ENCODE assay signal across 20 mouse cellular contexts in the genomic region with DNA sequence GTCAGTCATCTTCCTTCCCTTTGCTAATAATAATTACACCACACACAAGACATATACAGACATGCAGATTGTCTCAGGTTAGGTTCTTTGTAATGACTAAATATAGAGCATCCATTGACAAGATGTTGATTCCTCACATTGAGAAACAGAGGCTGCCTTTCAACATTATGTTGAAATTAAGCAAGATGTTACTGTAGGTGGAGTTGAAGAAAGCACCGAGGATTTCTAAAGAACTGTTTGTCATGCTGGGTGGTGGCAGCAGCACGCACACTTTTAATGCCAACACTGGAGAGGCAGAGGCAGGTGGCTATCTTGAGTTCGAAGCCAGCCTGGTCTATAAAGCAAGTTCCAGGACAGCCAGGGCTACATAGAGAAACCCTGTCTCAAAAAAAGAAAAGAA. TPM values are rescaled to one million over a fixed set of nuclear protein-coding genes. Genes with fewer than 3 reads are reported as not detected.
DNase-seq lines count a peak whose midpoint lies in the region; ATAC-seq and TF ChIP-seq lines count a peak whose summit lies in the region.
"Had no signal": no experiment of that assay in that cellular context is flagged by ENCODE, and none has a peak within 500 bp of the region (broad histone marks: within the 10 kb centered on the region; RNA-seq: fewer than 3 reads in every experiment).

No protein-coding gene starts in this region.

- WGBS in stomach, postnatal 0 days = 75% methylated on average over 3 of the region's 3 CpGs
- WGBS in forebrain, embryonic 10.5 days = 91% methylated on average over 3 of the region's 3 CpGs

- no peak overlapping the region for H3K9ac ChIP-seq in stomach, postnatal 0 days (ENCODE audit: low read length)
- H3K9ac ChIP-seq: embryonic facial prominence, embryonic 12.5 days; forebrain, embryonic 13.5 days; forebrain, embryonic 15.5 days; forebrain, postnatal 0 days had no signal

- H3K4me3 ChIP-seq in stomach, postnatal 0 days (ENCODE audit: low read depth, low read length) = no peak overlapping the region
- no peak overlapping the region for H3K4me3 ChIP-seq in forebrain, embryonic 10.5 days
- H3K4me3 ChIP-seq: embryonic facial prominence, embryonic 10.5 days; embryonic facial prominence, embryonic 12.5 days; forebrain, embryonic 13.5 days; forebrain, embryonic 15.5 days had no signal

- H3K4me1 ChIP-seq in stomach, postnatal 0 days (replicated peaks; ENCODE audit: control insufficient read depth, insufficient read depth) = no peaks in the 10 kb centered on the region
- no peaks in the 10 kb centered on the region for H3K4me1 ChIP-seq in forebrain, embryonic 10.5 days
- H3K4me1 ChIP-seq: embryonic facial prominence, embryonic 12.5 days; forebrain, embryonic 13.5 days; forebrain, embryonic 15.5 days had no signal

- no peaks in the 10 kb centered on the region for H3K36me3 ChIP-seq in stomach, postnatal 0 days (ENCODE audit: control insufficient read depth, insufficient read depth, low read length)
- no peaks in the 10 kb centered on the region for H3K36me3 ChIP-seq in forebrain, embryonic 10.5 days (replicated peaks)
- H3K36me3 ChIP-seq: embryonic facial prominence, embryonic 10.5 days; embryonic facial prominence, embryonic 12.5 days; forebrain, embryonic 15.5 days had no signal

- DNase-seq in fat pad, adult 2 months (ENCODE audit: extremely low read depth, low read depth, low spot score) = peak; percentile 58
- peak; percentile 76 for DNase-seq in gonadal fat pad, adult 2 months (ENCODE audit: low read depth)
- no peak for DNase-seq in stomach, postnatal 0 days (ENCODE audit: low spot score)
- no peak for DNase-seq in frontal cortex, postnatal 25 days (ENCODE audit: low spot score in 2 of 2)
- DNase-seq in forebrain, embryonic 10.5 days (ENCODE audit: extremely low spot score, low spot score) = no peak
- DNase-seq: adrenal gland, adult 2 months; adrenal gland, postnatal 10 days; adrenal gland, postnatal 25 days; cerebellum, adult 11-12 months; cerebellum, adult 2 months; cerebellum, adult 9-10 months; cerebellum, postnatal 10 days; cerebellum, postnatal 25 days; forebrain, postnatal 0 days had no signal

- H3K9me3 ChIP-seq in stomach, postnatal 0 days (ENCODE audit: control insufficient read depth, low read length) = no peaks in the 10 kb centered on the region
- no peaks in the 10 kb centered on the region for H3K9me3 ChIP-seq in forebrain, embryonic 10.5 days
- H3K9me3 ChIP-seq: embryonic facial prominence, embryonic 10.5 days; embryonic facial prominence, embryonic 12.5 days; forebrain, embryonic 13.5 days; forebrain, embryonic 15.5 days had no signal

- TF ChIP-seq EP300 in stomach, postnatal 0 days (optimal IDR thresholded peaks at IDR 0.05) = peak; percentile 19

- no peaks in the 10 kb centered on the region for H3K27me3 ChIP-seq in stomach, postnatal 0 days (ENCODE audit: control insufficient read depth, insufficient read depth, low read length)
- H3K27me3 ChIP-seq in forebrain, embryonic 10.5 days (ENCODE audit: poor library complexity, severe bottlenecking) = no peaks in the 10 kb centered on the region
- H3K27me3 ChIP-seq: embryonic facial prominence, embryonic 12.5 days; forebrain, embryonic 13.5 days; forebrain, embryonic 15.5 days had no signal

- no peak overlapping the region for H3K4me2 ChIP-seq in stomach, postnatal 0 days (replicated peaks; ENCODE audit: low read depth)
- H3K4me2 ChIP-seq: embryonic facial prominence, embryonic 12.5 days; forebrain, embryonic 13.5 days; forebrain, embryonic 15.5 days had no signal

- no peak for TF ChIP-seq CTCF in stomach, postnatal 0 days (IDR thresholded peaks at IDR 0.05; ENCODE audit: low read depth)

- peak overlapping the region; percentile 35; the same call in 1 of the 2 replicates for H3K27ac ChIP-seq in stomach, postnatal 0 days (replicated peaks)
- no peak overlapping the region for H3K27ac ChIP-seq in forebrain, embryonic 10.5 days
- H3K27ac ChIP-seq: embryonic facial prominence, embryonic 10.5 days; embryonic facial prominence, embryonic 12.5 days; forebrain, embryonic 13.5 days; forebrain, embryonic 15.5 days had no signal

- ATAC-seq in megakaryocyte, adult 5-6 weeks (ENCODE audit: poor library complexity, severe bottlenecking) = peak; percentile 86
- ATAC-seq in stomach, postnatal 0 days (ENCODE audit: low FRiP score, low TSS enrichment) = no peak
- no peak for ATAC-seq in cerebellum, adult (ENCODE audit: insufficient number of reproducible peaks, low FRiP score, low TSS enrichment)
- ATAC-seq: forebrain, embryonic 13.5 days; forebrain, embryonic 15.5 days; forebrain, postnatal 0 days had no signal

RNA-seq across cellular contexts. Expression of gene Qsox1, which starts 19.3 kb away (rescaled TPM):
- 244 and 295 TPM in 2 replicates for polyA plus RNA-seq in gonadal fat pad, adult 2 months (2012; rRNA removed)
- 13.5 and 13.7 TPM in 2 replicates for total RNA-seq in megakaryocyte, adult 5-6 weeks (2015)
- 15.4 and 17.5 TPM in 2 replicates for total RNA-seq in megakaryocyte, adult 5-6 weeks (2017)
- 95.7 and 98.0 TPM in 2 replicates for polyA plus RNA-seq in stomach, postnatal 0 days (2015; fragmentation: Nextera tagmentation; extraction: Ambion mirVana)
- 15.8 and 16.6 TPM in 2 replicates for polyA plus RNA-seq in forebrain, embryonic 10.5 days (2016; fragmentation: Nextera tagmentation; extraction: Ambion mirVana)

Comparison
In these comparisons a context has a peak if more than half of its experiments do, and no peak if none do; other contexts are left out.
1. DNase-seq: peak in fat pad, adult 2 months (single experiment) and gonadal fat pad, adult 2 months (single experiment); none in stomach, postnatal 0 days (single experiment), frontal cortex, postnatal 25 days (0 of 2) and forebrain, embryonic 10.5 days (single experiment).